ENCODE assay signal across 17 mouse cellular contexts in genomic region chr4:142047005-142047404, GRCm38 (mm10). TPM values are rescaled to one million over a fixed set of nuclear protein-coding genes. Genes with fewer than 3 reads are reported as not detected.
DNase-seq lines count a peak whose midpoint lies in the region; ATAC-seq lines count a peak whose summit lies in the region.
"Had no signal": no experiment of that assay in that cellular context is flagged by ENCODE, and none has a peak within 500 bp of the region (broad histone marks: within the 10 kb centered on the region; RNA-seq: fewer than 3 reads in every experiment).

No protein-coding gene starts in this region.

- peaks cover 52% of the 10 kb centered on the region for H3K4me1 ChIP-seq in intestine, embryonic 16.5 days (ENCODE audit: control insufficient read depth, insufficient read depth, low read length)
- peaks cover 56% of the 10 kb centered on the region for H3K4me1 ChIP-seq in kidney, embryonic 16.5 days (ENCODE audit: insufficient read depth, low read length)
- H3K4me1 ChIP-seq in stomach, embryonic 15.5 days = peaks cover 36% of the 10 kb centered on the region
- H3K4me1 ChIP-seq in hindbrain, embryonic 12.5 days = peaks cover 12% of the 10 kb centered on the region

- H3K9ac ChIP-seq in intestine, embryonic 16.5 days (ENCODE audit: low read depth, low read length) = peak overlapping the region; percentile 70
- no peak overlapping the region for H3K9ac ChIP-seq in kidney, embryonic 16.5 days (replicated peaks; ENCODE audit: low read length)
- H3K9ac ChIP-seq in stomach, embryonic 15.5 days = no peak overlapping the region
- H3K9ac ChIP-seq in hindbrain, embryonic 12.5 days = no peak overlapping the region
- H3K9ac ChIP-seq: embryonic facial prominence, embryonic 15.5 days; forebrain, embryonic 12.5 days; hindbrain, embryonic 13.5 days; liver, embryonic 14.5 days; neural tube, embryonic 12.5 days had no signal

- H3K27ac ChIP-seq in intestine, embryonic 16.5 days (ENCODE audit: low read length) = peak overlapping the region; percentile 87
- H3K27ac ChIP-seq in kidney, embryonic 16.5 days (ENCODE audit: low read length) = peak overlapping the region; percentile 85
- 0 out of 2 replicates have a peak overlapping the region, but pooled peaks have one; percentile 7 for H3K27ac ChIP-seq in stomach, embryonic 15.5 days
- no peak overlapping the region for H3K27ac ChIP-seq in hindbrain, embryonic 12.5 days
- H3K27ac ChIP-seq: embryonic facial prominence, embryonic 15.5 days; forebrain, embryonic 12.5 days; heart, adult 2 months; hindbrain, embryonic 13.5 days; left cerebral cortex, adult 2 months; liver, embryonic 14.5 days; neural tube, embryonic 12.5 days had no signal

- WGBS in intestine, embryonic 16.5 days = 76% methylated on average over 5 of the region's 5 CpGs
- 71% methylated on average over 5 of the region's 5 CpGs for WGBS in kidney, embryonic 16.5 days
- 60% methylated on average over 5 of the region's 5 CpGs for WGBS in stomach, embryonic 15.5 days
- WGBS in hindbrain, embryonic 12.5 days = 91% methylated on average over 5 of the region's 5 CpGs

- H3K27me3 ChIP-seq in intestine, embryonic 16.5 days (replicated peaks; ENCODE audit: control insufficient read depth, insufficient read depth, low read length) = no peaks in the 10 kb centered on the region
- no peaks in the 10 kb centered on the region for H3K27me3 ChIP-seq in kidney, embryonic 16.5 days (ENCODE audit: insufficient read depth, low read length)
- no peaks in the 10 kb centered on the region for H3K27me3 ChIP-seq in stomach, embryonic 15.5 days (replicated peaks)
- H3K27me3 ChIP-seq in hindbrain, embryonic 12.5 days = no peaks in the 10 kb centered on the region
- H3K27me3 ChIP-seq: embryonic facial prominence, embryonic 15.5 days; forebrain, embryonic 12.5 days had no signal

- DNase-seq in cerebellum, adult 9-11 months = peak; percentile 34
- DNase-seq in cerebellum, adult 11 months = no peak
- DNase-seq in testis, postnatal 10 days (ENCODE audit: low spot score) = no peak
- DNase-seq in cerebellum, adult 9-10 months = no peak
- DNase-seq: cerebellum, adult 18-20 months; thymus, postnatal 14 days had no signal

- ATAC-seq in intestine, embryonic 16.5 days = peak; percentile 8; the same call in 1 of the 2 replicates
- ATAC-seq in kidney, embryonic 16.5 days (ENCODE audit: low FRiP score, low TSS enrichment) = peak; percentile 70
- ATAC-seq in stomach, embryonic 15.5 days (ENCODE audit: insufficient read depth, low FRiP score, low read depth) = no peak
- ATAC-seq in hindbrain, embryonic 12.5 days (ENCODE audit: low FRiP score) = no peak

- no peaks in the 10 kb centered on the region for H3K36me3 ChIP-seq in intestine, embryonic 16.5 days (ENCODE audit: control insufficient read depth, insufficient read depth, low read length)
- no peaks in the 10 kb centered on the region for H3K36me3 ChIP-seq in kidney, embryonic 16.5 days (ENCODE audit: insufficient read depth, low read length)
- H3K36me3 ChIP-seq in stomach, embryonic 15.5 days = no peaks in the 10 kb centered on the region
- no peaks in the 10 kb centered on the region for H3K36me3 ChIP-seq in hindbrain, embryonic 12.5 days
- H3K36me3 ChIP-seq: embryonic facial prominence, embryonic 15.5 days; forebrain, embryonic 12.5 days; hindbrain, embryonic 13.5 days; neural tube, embryonic 12.5 days had no signal

- peak overlapping the region; percentile 48 for H3K4me3 ChIP-seq in intestine, embryonic 16.5 days (ENCODE audit: low read length)
- H3K4me3 ChIP-seq in kidney, embryonic 16.5 days (ENCODE audit: low read length) = no peak overlapping the region
- no peak overlapping the region for H3K4me3 ChIP-seq in stomach, embryonic 15.5 days (replicated peaks)
- no peak overlapping the region for H3K4me3 ChIP-seq in hindbrain, embryonic 12.5 days
- H3K4me3 ChIP-seq: embryonic facial prominence, embryonic 15.5 days; forebrain, embryonic 12.5 days; heart, adult 2 months; hindbrain, embryonic 13.5 days; left cerebral cortex, adult 2 months; neural tube, embryonic 12.5 days had no signal

- no peaks in the 10 kb centered on the region for H3K9me3 ChIP-seq in intestine, embryonic 16.5 days (ENCODE audit: control insufficient read depth, low read length)
- no peaks in the 10 kb centered on the region for H3K9me3 ChIP-seq in kidney, embryonic 16.5 days (ENCODE audit: low read length)
- H3K9me3 ChIP-seq in stomach, embryonic 15.5 days = no peaks in the 10 kb centered on the region
- no peaks in the 10 kb centered on the region for H3K9me3 ChIP-seq in hindbrain, embryonic 12.5 days (replicated peaks)
- H3K9me3 ChIP-seq: embryonic facial prominence, embryonic 15.5 days; forebrain, embryonic 12.5 days; hindbrain, embryonic 13.5 days; neural tube, embryonic 12.5 days had no signal

- peak overlapping the region; percentile 44 for H3K4me2 ChIP-seq in intestine, embryonic 16.5 days (ENCODE audit: low read depth, low read length)
- H3K4me2 ChIP-seq in kidney, embryonic 16.5 days (replicated peaks; ENCODE audit: low read depth, low read length) = no peak overlapping the region
- H3K4me2 ChIP-seq in stomach, embryonic 15.5 days = no peak overlapping the region
- no peak overlapping the region for H3K4me2 ChIP-seq in hindbrain, embryonic 12.5 days (replicated peaks)
- H3K4me2 ChIP-seq: embryonic facial prominence, embryonic 15.5 days; forebrain, embryonic 12.5 days; hindbrain, embryonic 13.5 days; neural tube, embryonic 12.5 days had no signal

RNA-seq across cellular contexts. Expression of gene Fhad1, which starts 32.1 kb away (rescaled TPM):
- polyA plus RNA-seq in intestine, embryonic 16.5 days (2015; fragmentation: Nextera tagmentation; extraction: Ambion mirVana) = 1.4 and 2.3 TPM in 2 replicates
- polyA plus RNA-seq in kidney, embryonic 16.5 days (2015; fragmentation: Nextera tagmentation; extraction: Ambion mirVana) = 0.74 and 1.0 TPM in 2 replicates
- polyA plus RNA-seq in stomach, embryonic 15.5 days (2015; fragmentation: Nextera tagmentation; extraction: Ambion mirVana) = 2.0 and 2.7 TPM in 2 replicates
- 5.2 and 6.2 TPM in 2 replicates for polyA plus RNA-seq in hindbrain, embryonic 12.5 days (2016; fragmentation: Nextera tagmentation; extraction: Ambion mirVana)

RNA-seq across cellular contexts. Expression of gene Tmem51, which starts 37.1 kb away (rescaled TPM):
- polyA plus RNA-seq in intestine, embryonic 16.5 days (2015; fragmentation: Nextera tagmentation; extraction: Ambion mirVana) = 160 and 206 TPM in 2 replicates
- polyA plus RNA-seq in kidney, embryonic 16.5 days (2015; fragmentation: Nextera tagmentation; extraction: Ambion mirVana) = 41.6 and 42.7 TPM in 2 replicates
- polyA plus RNA-seq in stomach, embryonic 15.5 days (2015; fragmentation: Nextera tagmentation; extraction: Ambion mirVana) = 62.4 and 64.8 TPM in 2 replicates
- 7.1 and 8.7 TPM in 2 replicates for polyA plus RNA-seq in hindbrain, embryonic 12.5 days (2016; fragmentation: Nextera tagmentation; extraction: Ambion mirVana)

Comparison
In these comparisons a context has a peak if more than half of its experiments do, and no peak if none do; other contexts are left out.
1. ATAC-seq: peak in intestine, embryonic 16.5 days (single experiment) and kidney, embryonic 16.5 days (single experiment); none in stomach, embryonic 15.5 days (single experiment) and hindbrain, embryonic 12.5 days (single experiment).